Mouse (Mus musculus): ENCODE measurements around the gene Atf5. TPM values are rescaled to one million over a fixed set of nuclear protein-coding genes. Genes with fewer than 3 reads are reported as not detected.

Atf5 gene
- polyA plus RNA-seq, 1 experiment from 2014 or later = 7.3 TPM

- 73% methylated on average over 4 of the region's 4 CpGs for WGBS
- H3K9me3 ChIP-seq (ENCODE audit: control insufficient read depth, low read length) = no peaks in the 10 kb centered on the region
- no peak for ATAC-seq (ENCODE audit: low FRiP score, low TSS enrichment)
- no peak for DNase-seq (ENCODE audit: low spot score)
- H3K27me3 ChIP-seq (ENCODE audit: control insufficient read depth, insufficient read depth, low read length) = no peaks in the 10 kb centered on the region
- H3K9ac ChIP-seq (ENCODE audit: low read length) = no peak overlapping the region
- H3K36me3 ChIP-seq (ENCODE audit: control insufficient read depth, insufficient read depth, low read length) = no peaks in the 10 kb centered on the region
- no peaks in the 10 kb centered on the region for H3K4me1 ChIP-seq (replicated peaks; ENCODE audit: control insufficient read depth, insufficient read depth)
- H3K4me2 ChIP-seq (replicated peaks; ENCODE audit: low read depth) = no peak overlapping the region
- H3K27ac ChIP-seq (replicated peaks) = no peak overlapping the region
- H3K4me3 ChIP-seq (ENCODE audit: low read depth, low read length) = no peak overlapping the region
- TF ChIP-seq CTCF (IDR thresholded peaks at IDR 0.05; ENCODE audit: low read depth) (no peak), EP300 (optimal IDR thresholded peaks at IDR 0.05) (no peak)
Observed at GRCm38 (mm10) chr7:44790066-44790465, 26.4 kb downstream of the Atf5 start.

DNA sequence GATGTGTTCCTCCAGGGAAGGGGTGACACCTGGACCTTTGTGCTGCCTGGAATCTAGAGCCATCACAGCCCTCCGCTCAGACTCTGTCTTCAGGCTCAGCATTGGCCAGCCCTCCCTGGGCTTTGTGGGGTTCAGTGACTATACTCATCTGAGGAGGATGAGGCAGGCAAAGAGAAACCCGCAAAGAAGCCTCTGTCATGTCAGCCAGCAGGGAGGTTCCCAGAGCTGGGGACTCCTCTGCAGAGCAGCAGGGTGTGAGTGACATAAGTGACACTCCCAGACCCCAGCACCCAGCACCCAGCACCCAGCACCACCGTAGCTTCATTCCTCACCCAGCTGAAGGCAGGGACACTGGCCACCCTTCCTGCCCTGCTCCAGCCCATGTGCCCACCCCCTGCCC, 26.9 kb downstream of the Atf5 start:
- no peak for DNase-seq (ENCODE audit: low spot score)
- no peak for ATAC-seq (ENCODE audit: low FRiP score, low TSS enrichment)
- no peak overlapping the region for H3K9ac ChIP-seq (ENCODE audit: low read length)

GRCm38 (mm10) chr7:44780101-44780500, 36.4 kb downstream of the Atf5 start:
- DNase-seq (ENCODE audit: low spot score) = no peak
- 73% methylated on average over 8 of the region's 8 CpGs for WGBS
- Histone ChIP-seq H3K4me1 (replicated peaks; ENCODE audit: control insufficient read depth, insufficient read depth) (no peaks in the 10 kb centered on the region), H3K9ac (ENCODE audit: low read length) (no peak overlapping the region), H3K4me3 (ENCODE audit: low read depth, low read length) (no peak overlapping the region), H3K4me2 (replicated peaks; ENCODE audit: low read depth) (no peak overlapping the region), H3K9me3 (ENCODE audit: control insufficient read depth, low read length) (no peaks in the 10 kb centered on the region), H3K36me3 (ENCODE audit: control insufficient read depth, insufficient read depth, low read length) (0 out of 2 replicates have a peak, but pooled peaks cover 7% of the 10 kb centered on the region), H3K27me3 (ENCODE audit: control insufficient read depth, insufficient read depth, low read length) (no peaks in the 10 kb centered on the region), H3K27ac (replicated peaks) (no peak overlapping the region)
- ATAC-seq (ENCODE audit: low FRiP score, low TSS enrichment) = no peak
- TF ChIP-seq CTCF (IDR thresholded peaks at IDR 0.05; ENCODE audit: low read depth) (no peak), EP300 (optimal IDR thresholded peaks at IDR 0.05) (no peak)

More for the DNA sequence above, 26.9 kb downstream of the Atf5 start:
- H3K4me3 ChIP-seq (ENCODE audit: low read depth, low read length) = no peak overlapping the region
- H3K4me1 ChIP-seq (replicated peaks; ENCODE audit: control insufficient read depth, insufficient read depth) = no peaks in the 10 kb centered on the region
- no peaks in the 10 kb centered on the region for H3K36me3 ChIP-seq (ENCODE audit: control insufficient read depth, insufficient read depth, low read length)
- TF ChIP-seq CTCF (IDR thresholded peaks at IDR 0.05; ENCODE audit: low read depth) (no peak), EP300 (optimal IDR thresholded peaks at IDR 0.05) (no peak)
- H3K9me3 ChIP-seq (ENCODE audit: control insufficient read depth, low read length) = no peaks in the 10 kb centered on the region
- whole genome bisulfite sequencing = 68% methylated on average over 3 of the region's 3 CpGs
- H3K27me3 ChIP-seq (ENCODE audit: control insufficient read depth, insufficient read depth, low read length) = no peaks in the 10 kb centered on the region
- no peak overlapping the region for H3K4me2 ChIP-seq (replicated peaks; ENCODE audit: low read depth)
- no peak overlapping the region for H3K27ac ChIP-seq (replicated peaks)

GRCm38 (mm10) chr7:44776849-44777498, 39.5 kb downstream of the Atf5 start:
- Histone ChIP-seq H3K27ac (replicated peaks) (no peak overlapping the region), H3K9ac (ENCODE audit: low read length) (no peak overlapping the region), H3K36me3 (ENCODE audit: control insufficient read depth, insufficient read depth, low read length) (peaks cover 12% of the 10 kb centered on the region), H3K4me2 (replicated peaks; ENCODE audit: low read depth) (no peak overlapping the region), H3K9me3 (ENCODE audit: control insufficient read depth, low read length) (no peaks in the 10 kb centered on the region), H3K4me1 (replicated peaks; ENCODE audit: control insufficient read depth, insufficient read depth) (no peaks in the 10 kb centered on the region), H3K4me3 (ENCODE audit: low read depth, low read length) (no peak overlapping the region), H3K27me3 (ENCODE audit: control insufficient read depth, insufficient read depth, low read length) (no peaks in the 10 kb centered on the region)
- ATAC-seq (ENCODE audit: low FRiP score, low TSS enrichment) (no peak), DNase-seq (ENCODE audit: low spot score) (no peak)
- 81% methylated on average over 9 of the region's 9 CpGs for WGBS
- TF ChIP-seq CTCF (IDR thresholded peaks at IDR 0.05; ENCODE audit: low read depth) = no peak
- no peak for TF ChIP-seq EP300 (optimal IDR thresholded peaks at IDR 0.05)

DNA sequence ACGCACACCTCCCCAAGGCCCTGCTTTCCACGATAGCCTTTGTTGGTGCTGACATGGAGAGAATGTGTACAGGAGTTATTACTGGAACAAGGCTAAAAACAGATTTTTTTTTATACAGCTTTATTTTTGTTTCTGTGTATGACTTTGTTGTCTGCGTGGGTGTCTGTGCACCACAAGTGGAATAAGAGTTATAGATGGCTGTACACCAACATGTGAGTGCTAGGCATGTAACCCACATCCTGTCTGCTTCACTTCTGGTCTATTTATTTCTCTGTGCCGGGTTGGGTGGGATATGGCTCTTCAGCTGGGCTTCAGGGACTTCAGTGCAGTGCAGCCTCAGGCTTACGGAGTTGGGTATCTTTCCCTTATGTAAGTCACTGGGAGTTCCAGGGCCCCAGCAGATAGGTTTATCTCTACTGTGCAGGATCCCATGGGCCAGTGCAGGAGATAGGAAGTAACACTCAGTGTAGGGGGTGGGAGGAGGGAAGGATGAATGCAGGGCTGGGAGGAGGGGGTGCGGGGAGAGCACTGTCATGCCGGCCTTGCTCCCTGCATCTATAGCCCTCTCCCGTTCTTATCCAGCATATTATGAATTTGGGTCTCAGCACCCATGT, 43.8 kb downstream of the Atf5 start:
- ATAC-seq (ENCODE audit: low FRiP score, low TSS enrichment) = no peak
- H3K4me2 ChIP-seq (replicated peaks; ENCODE audit: low read depth) = no peak overlapping the region
- no peaks in the 10 kb centered on the region for H3K27me3 ChIP-seq (ENCODE audit: control insufficient read depth, insufficient read depth, low read length)
- TF ChIP-seq EP300 (optimal IDR thresholded peaks at IDR 0.05) (no peak), CTCF (IDR thresholded peaks at IDR 0.05; ENCODE audit: low read depth) (no peak)
- H3K4me1 ChIP-seq (replicated peaks; ENCODE audit: control insufficient read depth, insufficient read depth) = no peaks in the 10 kb centered on the region
- no peaks in the 10 kb centered on the region for H3K9me3 ChIP-seq (ENCODE audit: control insufficient read depth, low read length)
- no peak overlapping the region for H3K27ac ChIP-seq (replicated peaks)
- no peak for DNase-seq (ENCODE audit: low spot score)
- WGBS = 89% methylated on average over 8 of the region's 8 CpGs
- H3K9ac ChIP-seq (ENCODE audit: low read length) = no peak overlapping the region
- peaks cover 25% of the 10 kb centered on the region for H3K36me3 ChIP-seq (ENCODE audit: control insufficient read depth, insufficient read depth, low read length)
- H3K4me3 ChIP-seq (ENCODE audit: low read depth, low read length) = no peak overlapping the region

DNA sequence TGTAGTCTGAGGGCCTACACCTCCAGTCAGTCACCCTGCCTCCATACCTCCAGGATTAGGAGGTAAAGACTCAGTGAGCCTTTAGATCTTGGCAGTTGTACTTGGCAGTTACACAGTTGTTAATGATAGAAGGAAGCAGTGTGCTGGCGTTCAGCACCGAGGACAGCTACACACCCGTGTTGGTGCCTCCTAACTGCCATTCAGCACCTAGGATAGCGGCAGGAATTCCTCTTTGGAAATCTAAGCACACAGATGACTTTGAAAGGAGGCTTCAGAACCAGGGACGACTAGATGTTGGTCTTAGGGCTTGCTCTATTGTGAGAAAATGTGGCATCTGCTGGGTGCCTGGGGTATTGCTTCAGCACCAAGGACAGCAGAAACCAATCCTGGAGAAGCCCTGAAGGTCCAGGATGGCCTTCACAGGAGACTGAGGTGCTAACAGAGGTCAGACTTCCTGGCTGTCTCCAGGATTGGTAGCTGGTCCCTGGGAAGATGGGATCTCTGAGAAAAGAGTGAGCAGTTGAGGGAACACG, 46.3 kb downstream of the Atf5 start:
- H3K27ac ChIP-seq (replicated peaks) = no peak overlapping the region
- no peak overlapping the region for H3K9ac ChIP-seq (ENCODE audit: low read length)
- no peaks in the 10 kb centered on the region for H3K4me1 ChIP-seq (replicated peaks; ENCODE audit: control insufficient read depth, insufficient read depth)
- no peaks in the 10 kb centered on the region for H3K27me3 ChIP-seq (ENCODE audit: control insufficient read depth, insufficient read depth, low read length)
- peaks cover 22% of the 10 kb centered on the region for H3K36me3 ChIP-seq (ENCODE audit: control insufficient read depth, insufficient read depth, low read length)
- TF ChIP-seq EP300 (optimal IDR thresholded peaks at IDR 0.05) = no peak
- peak; percentile 38 for TF ChIP-seq CTCF (IDR thresholded peaks at IDR 0.05; ENCODE audit: low read depth)
- H3K4me3 ChIP-seq (ENCODE audit: low read depth, low read length) = no peak overlapping the region
- H3K9me3 ChIP-seq (ENCODE audit: control insufficient read depth, low read length) = no peaks in the 10 kb centered on the region
- no peak for ATAC-seq (ENCODE audit: low FRiP score, low TSS enrichment)
- DNase-seq (ENCODE audit: low spot score) = peak; percentile 82
- WGBS = 14% methylated on average over 6 of the region's 6 CpGs
- no peak overlapping the region for H3K4me2 ChIP-seq (replicated peaks; ENCODE audit: low read depth)

All from stomach, postnatal 0 days (tissue).